Mouse (Mus musculus) adrenal gland, adult 18-20 months (tissue): ENCODE measurements around the gene Itsn1. TPM values are rescaled to one million over a fixed set of nuclear protein-coding genes. Genes with fewer than 3 reads are reported as not detected.

Source experiments
- DNase-seq, 2 experiments: peaks; one replicate each; pipeline ENCODE4 v3.0.0; 2021 to 2022; ENCODE audit warnings: low spot score in 2 of 2
- total RNA-seq, 2 experiments: library from RNA; stranded (reverse); gene quantifications; 1 replicate in 1 of 2; 2 replicates in 1 of 2; pipeline ENCODE4 v1.2.3; 2021

Itsn1 gene
- total RNA-seq, 2 experiments from 2014 or later, result 36.5 to 49.3 TPM

GRCm38 (mm10) chr16:91804831-91805230, 75.8 kb downstream of the Itsn1 start:
- no peak for DNase-seq

- DNase-seq, result no peak
Observed at GRCm38 (mm10) chr16:91810235-91810634, 81.2 kb downstream of the Itsn1 start.

GRCm38 (mm10) chr16:91811339-91811738, 82.3 kb downstream of the Itsn1 start:
- DNase-seq, result no peak

DNA sequence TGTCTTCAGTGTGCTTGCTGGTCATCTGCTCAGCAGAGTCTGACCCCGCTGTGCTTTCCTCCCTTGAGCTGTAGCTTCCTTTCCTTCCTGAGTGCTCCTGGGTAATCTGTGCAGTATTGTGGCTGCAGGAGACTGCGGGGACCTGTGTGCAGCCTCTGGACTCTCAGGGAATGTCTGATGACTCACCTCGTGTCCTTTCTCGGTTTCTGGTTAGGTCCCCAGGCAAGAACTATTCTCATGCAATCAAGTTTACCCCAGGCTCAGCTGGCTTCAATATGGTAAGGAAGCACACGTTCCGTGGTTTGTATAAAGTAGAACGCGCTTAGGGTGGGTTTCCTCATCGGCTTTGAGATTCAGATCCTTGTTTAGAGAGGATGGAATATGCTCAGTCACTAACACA, 82.8 kb downstream of the Itsn1 start:
- DNase-seq, result no peak

GRCm38 (mm10) chr16:91813543-91813942, 84.5 kb downstream of the Itsn1 start:
- no peak for DNase-seq

DNA sequence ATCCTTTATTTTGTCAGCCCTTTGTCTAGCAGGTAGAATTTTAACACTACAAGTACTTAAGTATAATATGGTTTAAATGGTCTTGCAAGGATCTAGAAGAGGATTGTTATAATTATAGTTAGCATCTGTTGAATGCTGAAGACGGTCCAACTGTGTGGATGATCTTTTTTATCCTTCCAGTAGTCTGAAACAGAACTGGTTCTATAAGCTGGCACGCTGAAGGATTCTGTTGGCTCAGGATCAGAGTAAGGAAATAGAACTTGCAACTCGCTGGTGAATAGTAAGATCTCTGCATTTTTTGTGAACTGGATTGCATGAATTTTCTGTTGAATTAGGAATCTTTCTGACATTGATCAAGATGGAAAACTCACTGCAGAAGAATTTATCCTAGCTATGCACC, 86.0 kb downstream of the Itsn1 start:
- DNase-seq, result no peak

- DNase-seq, result no peak
Observed at GRCm38 (mm10) chr16:91820299-91820698, 91.2 kb downstream of the Itsn1 start.

DNA sequence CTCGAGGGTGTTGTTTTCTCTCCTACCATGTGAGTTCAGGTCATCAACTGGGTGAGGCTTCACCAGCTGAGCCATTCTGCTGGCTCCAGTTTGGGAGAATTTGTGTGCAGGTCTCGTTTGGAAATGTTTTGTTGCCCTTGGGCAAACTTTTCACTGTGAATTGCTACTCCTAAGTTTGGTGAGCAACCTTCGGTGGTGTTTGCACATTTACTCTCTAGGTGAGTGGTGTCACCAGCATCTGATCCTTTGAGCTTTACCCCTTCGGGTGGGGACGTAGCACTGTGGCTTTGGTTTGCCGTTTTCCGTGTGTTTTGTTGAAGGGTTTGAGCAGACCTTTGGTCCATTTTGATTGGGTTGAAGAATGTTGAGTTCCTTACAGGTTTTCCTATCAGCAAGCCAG, 93.2 kb downstream of the Itsn1 start:
- no peak for DNase-seq

DNA sequence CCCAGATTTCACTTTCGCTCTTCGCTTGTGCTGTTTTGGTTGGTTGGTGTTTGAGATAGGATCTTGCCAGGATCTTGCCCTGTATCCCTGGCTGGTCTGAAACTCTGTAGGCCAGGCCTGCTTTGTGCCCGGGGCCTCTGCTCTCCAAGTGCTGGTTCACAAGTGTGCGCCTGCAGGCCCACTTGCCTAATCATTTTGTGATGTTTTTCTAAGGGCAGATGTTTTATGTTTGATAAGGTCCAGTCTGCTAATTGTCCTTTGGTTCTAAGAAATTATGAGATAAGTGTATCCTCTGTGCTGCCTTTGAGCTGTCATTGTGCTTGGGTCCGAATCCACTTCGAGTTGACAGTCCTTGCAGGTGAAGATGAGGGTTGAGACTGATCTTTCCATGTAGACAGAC, 93.7 kb downstream of the Itsn1 start:
- DNase-seq, result no peak

- peak in 1 of 2 experiments; percentile 29 for DNase-seq
Observed at GRCm38 (mm10) chr16:91825774-91826325, 96.8 kb downstream of the Itsn1 start.

DNA sequence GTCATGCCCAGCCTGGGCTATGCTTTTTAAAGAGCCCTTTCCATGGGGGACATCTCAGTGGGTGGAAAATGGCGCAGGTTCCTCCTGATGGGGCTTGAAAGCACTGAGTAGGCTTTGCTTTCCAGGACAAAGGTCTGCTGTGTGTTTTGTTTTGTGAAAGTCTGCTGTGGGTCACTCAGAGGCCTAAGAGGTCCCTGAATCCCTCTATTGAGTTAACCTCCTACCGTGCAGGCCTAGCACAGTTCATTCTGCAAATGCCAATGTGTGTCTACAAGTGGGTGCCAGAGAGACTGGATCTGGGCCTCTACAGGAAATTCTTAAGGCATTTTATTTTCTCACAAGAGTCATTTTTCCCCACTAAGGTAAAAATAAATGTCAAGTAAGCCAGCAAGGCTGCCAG, 97.8 kb downstream of the Itsn1 start:
- DNase-seq, result no peak

GRCm38 (mm10) chr16:91827456-91827855, 98.4 kb downstream of the Itsn1 start:
- DNase-seq, result no peak

- no peak for DNase-seq
Observed at GRCm38 (mm10) chr16:91828160-91828559, 99.1 kb downstream of the Itsn1 start.

- DNase-seq, result no peak
Observed at GRCm38 (mm10) chr16:91828603-91829002, 99.5 kb downstream of the Itsn1 start.

DNA sequence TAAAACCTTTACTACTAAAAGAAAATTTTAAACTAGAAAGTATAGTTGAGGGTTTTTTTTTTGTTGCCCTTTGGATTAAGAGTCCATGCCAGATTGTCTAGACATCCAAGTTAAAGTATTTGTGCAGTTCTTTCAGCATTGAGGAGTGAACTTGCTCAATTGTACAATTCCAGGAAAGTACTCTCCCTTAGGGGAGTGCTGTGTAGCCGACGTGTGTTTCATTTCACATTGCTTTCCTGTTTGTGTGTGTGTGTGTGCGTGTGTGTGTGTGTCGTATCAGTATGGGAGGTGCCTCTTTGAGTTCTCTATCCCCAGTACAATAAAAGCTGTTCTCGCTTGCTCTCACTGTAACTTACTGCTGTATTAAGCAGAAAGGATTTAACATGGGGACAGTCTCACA, 100.0 kb downstream of the Itsn1 start:
- no peak for DNase-seq

DNA sequence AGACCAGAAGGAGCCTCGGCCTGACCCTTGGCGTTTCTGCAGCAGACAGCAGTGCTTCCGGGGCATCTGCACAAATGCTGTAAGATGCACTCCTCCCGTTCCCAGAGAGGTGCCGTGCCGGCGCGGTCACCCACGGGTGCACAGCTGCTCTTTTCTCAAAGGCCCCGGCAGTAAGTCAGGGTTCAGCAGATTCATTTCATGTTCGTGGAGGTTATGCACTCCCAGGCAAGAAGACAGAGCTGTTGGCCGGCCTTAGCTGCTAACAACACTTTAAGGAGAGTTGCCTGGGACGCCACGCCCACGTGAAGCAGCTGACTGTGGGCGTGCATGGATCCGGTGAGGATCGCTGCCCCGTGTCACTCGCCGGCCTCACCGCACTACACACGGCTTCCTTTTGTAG, 101.2 kb downstream of the Itsn1 start:
- DNase-seq, result no peak

GRCm38 (mm10) chr16:91833121-91833520, 104.0 kb downstream of the Itsn1 start:
- no peak for DNase-seq

- DNase-seq, result no peak
Observed at GRCm38 (mm10) chr16:91833558-91833957, 104.5 kb downstream of the Itsn1 start.

DNA sequence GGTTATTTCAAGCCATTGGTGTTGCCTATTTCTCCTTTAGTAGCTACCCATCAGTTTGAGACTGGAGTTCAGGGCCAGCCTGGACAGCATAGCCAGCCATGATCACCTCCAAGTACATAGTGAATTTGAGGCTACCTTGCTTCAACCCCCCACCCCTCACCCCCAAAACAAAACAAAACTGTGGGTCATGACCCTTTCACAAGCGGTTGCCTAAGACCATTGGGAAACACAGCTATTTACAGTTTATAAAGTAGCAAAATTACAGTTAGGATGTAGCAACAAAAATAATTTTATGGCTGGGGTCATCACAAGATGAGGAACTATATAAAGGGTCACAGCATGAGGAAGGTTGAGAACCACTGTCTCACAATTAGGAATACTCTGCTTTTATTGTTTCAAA, 104.9 kb downstream of the Itsn1 start:
- DNase-seq, result no peak

- DNase-seq, result no peak
Observed at GRCm38 (mm10) chr16:91835790-91836189, 106.7 kb downstream of the Itsn1 start.

- no peak for DNase-seq
Observed at GRCm38 (mm10) chr16:91836592-91837557, 107.8 kb downstream of the Itsn1 start.

DNA sequence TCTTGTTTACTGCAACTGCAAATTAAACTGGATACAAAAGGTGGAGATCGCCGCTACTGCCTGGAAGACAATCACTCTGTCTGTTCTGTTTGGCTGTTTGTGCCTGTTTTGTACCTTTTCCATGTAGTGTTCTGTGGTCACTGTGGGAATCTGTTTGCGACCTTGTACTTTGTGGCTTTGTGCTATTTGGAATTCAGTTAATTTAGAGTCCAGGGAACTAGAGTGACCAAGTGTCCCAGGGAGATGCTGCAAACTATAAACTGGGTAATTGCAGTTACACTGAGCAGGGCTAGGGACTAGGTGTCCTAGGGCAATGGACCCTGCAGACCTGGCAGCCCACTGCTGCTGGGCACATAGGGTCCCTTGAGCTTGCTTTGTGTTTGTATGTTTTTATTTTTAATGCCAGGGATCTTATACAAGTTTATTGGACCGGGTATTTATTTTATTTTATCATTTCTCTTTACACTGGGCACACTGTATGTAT, 108.5 kb downstream of the Itsn1 start:
- DNase-seq, result no peak
